In genomic region chr5:65136159-65136558, GRCm38 (mm10) we compare ENCODE assay signal across 20 mouse cellular contexts. TPM values are rescaled to one million over a fixed set of nuclear protein-coding genes. Genes with fewer than 3 reads are reported as not detected.
DNase-seq lines count a peak whose midpoint lies in the region; ATAC-seq and TF ChIP-seq lines count a peak whose summit lies in the region.
"Had no signal": no experiment of that assay in that cellular context is flagged by ENCODE, and none has a peak within 500 bp of the region (broad histone marks: within the 10 kb centered on the region; RNA-seq: fewer than 3 reads in every experiment).

No protein-coding gene starts in this region.

- 85% methylated on average over 7 of the region's 7 CpGs for WGBS in hindbrain, embryonic 14.5 days
- 85% methylated on average over 7 of the region's 7 CpGs for WGBS in hindbrain, embryonic 12.5 days
- WGBS in thymus, adult 2 months: 52% methylated on average over 7 of the region's 7 CpGs
- 86% methylated on average over 7 of the region's 7 CpGs for WGBS in midbrain, embryonic 14.5 days

- no peak for TF ChIP-seq POLR2A in thymus, adult 2 months (IDR thresholded peaks at IDR 0.05; ENCODE audit: control insufficient read depth, extremely low read depth, insufficient read depth, low read length, poor library complexity)

- DNase-seq in hindbrain, embryonic 14.5 days (ENCODE audit: low spot score): no peak
- peak; percentile 16 for DNase-seq in thymus, postnatal 4 days
- DNase-seq in thymus, adult 2 months: no peak
- DNase-seq in midbrain, embryonic 14.5 days: no peak
- no peak for DNase-seq in right cerebral cortex, postnatal 36 days (ENCODE audit: low spot score in 2 of 2)
- DNase-seq in T-cell, adult 2 months (ENCODE audit: low spot score): no peak
- DNase-seq: adrenal gland, postnatal 36 days; cerebellum, adult 2 months; heart, postnatal 36 days; left cerebral cortex, postnatal 4 days; liver, embryonic 13.5 days; lung, postnatal 10 days; right cerebral cortex, postnatal 25 days had no signal

- H3K9ac ChIP-seq in hindbrain, embryonic 14.5 days: no peak overlapping the region
- H3K9ac ChIP-seq in hindbrain, embryonic 12.5 days: no peak overlapping the region
- no peak overlapping the region for H3K9ac ChIP-seq in midbrain, embryonic 14.5 days (replicated peaks; ENCODE audit: low read length)
- H3K9ac ChIP-seq: heart, embryonic 13.5 days; kidney, embryonic 15.5 days; liver, embryonic 13.5 days; neural tube, embryonic 12.5 days had no signal

- ATAC-seq in hindbrain, embryonic 14.5 days (ENCODE audit: low FRiP score): no peak
- ATAC-seq in hindbrain, embryonic 12.5 days (ENCODE audit: low FRiP score): no peak
- ATAC-seq in midbrain, embryonic 14.5 days (ENCODE audit: low FRiP score, low TSS enrichment): no peak
- ATAC-seq: intestine, embryonic 16.5 days had no signal

- no peak overlapping the region for H3K27ac ChIP-seq in hindbrain, embryonic 14.5 days
- H3K27ac ChIP-seq in hindbrain, embryonic 12.5 days: no peak overlapping the region
- no peak overlapping the region for H3K27ac ChIP-seq in thymus, adult 2 months (ENCODE audit: control insufficient read depth, insufficient read depth, low read length)
- no peak overlapping the region for H3K27ac ChIP-seq in midbrain, embryonic 14.5 days (replicated peaks; ENCODE audit: low read depth, low read length)
- H3K27ac ChIP-seq: heart, embryonic 13.5 days; kidney, embryonic 15.5 days; liver, embryonic 13.5 days; neural tube, embryonic 12.5 days had no signal

- H3K9me3 ChIP-seq in hindbrain, embryonic 14.5 days (ENCODE audit: control insufficient read depth, low read length): no peaks in the 10 kb centered on the region
- H3K9me3 ChIP-seq in hindbrain, embryonic 12.5 days (replicated peaks): no peaks in the 10 kb centered on the region
- H3K9me3 ChIP-seq in midbrain, embryonic 14.5 days (ENCODE audit: control insufficient read depth, low read length): no peaks in the 10 kb centered on the region
- H3K9me3 ChIP-seq: kidney, embryonic 15.5 days; liver, embryonic 13.5 days; neural tube, embryonic 12.5 days had no signal

- peaks cover 4% of the 10 kb centered on the region; the same call in 1 of the 2 replicates for H3K4me1 ChIP-seq in hindbrain, embryonic 14.5 days (replicated peaks; ENCODE audit: control insufficient read depth, insufficient read depth, low read length)
- no peaks in the 10 kb centered on the region; the same call in none of the 2 replicates for H3K4me1 ChIP-seq in hindbrain, embryonic 12.5 days
- no peaks in the 10 kb centered on the region; the same call in 1 of the 2 replicates for H3K4me1 ChIP-seq in thymus, adult 2 months (replicated peaks; ENCODE audit: control insufficient read depth, insufficient read depth, low read length)
- H3K4me1 ChIP-seq in midbrain, embryonic 14.5 days (ENCODE audit: control insufficient read depth, insufficient read depth, low read length): peaks cover 13% of the 10 kb centered on the region; the same call in 1 of the 2 replicates
- H3K4me1 ChIP-seq: neural tube, embryonic 12.5 days had no signal

- no peaks in the 10 kb centered on the region for H3K27me3 ChIP-seq in hindbrain, embryonic 14.5 days (ENCODE audit: control insufficient read depth, insufficient read depth, low read length)
- H3K27me3 ChIP-seq in hindbrain, embryonic 12.5 days: no peaks in the 10 kb centered on the region
- H3K27me3 ChIP-seq in thymus, adult 2 months (ENCODE audit: control insufficient read depth, insufficient read depth, low read length): no peaks in the 10 kb centered on the region
- H3K27me3 ChIP-seq in midbrain, embryonic 14.5 days (ENCODE audit: control insufficient read depth, insufficient read depth, low read length): no peaks in the 10 kb centered on the region
- H3K27me3 ChIP-seq: heart, embryonic 13.5 days; kidney, embryonic 15.5 days; liver, embryonic 13.5 days; neural tube, embryonic 12.5 days had no signal

- H3K4me2 ChIP-seq in hindbrain, embryonic 14.5 days (replicated peaks): peak overlapping the region; percentile 16; the same call in 1 of the 2 replicates
- H3K4me2 ChIP-seq in hindbrain, embryonic 12.5 days (replicated peaks): no peak overlapping the region
- peak overlapping the region; percentile 25; the same call in 1 of the 2 replicates for H3K4me2 ChIP-seq in midbrain, embryonic 14.5 days (ENCODE audit: low read length)
- H3K4me2 ChIP-seq: heart, embryonic 13.5 days; kidney, embryonic 15.5 days; liver, embryonic 13.5 days; neural tube, embryonic 12.5 days had no signal

- no peak for TF ChIP-seq CTCF in thymus, adult 2 months (IDR thresholded peaks at IDR 0.05; ENCODE audit: borderline replicate concordance, control insufficient read depth, extremely low read depth, insufficient read depth, low read length, poor library complexity)

- H3K4me3 ChIP-seq in hindbrain, embryonic 14.5 days (replicated peaks; ENCODE audit: low read length): no peak overlapping the region
- no peak overlapping the region for H3K4me3 ChIP-seq in hindbrain, embryonic 12.5 days
- H3K4me3 ChIP-seq in thymus, adult 2 months (ENCODE audit: control insufficient read depth, insufficient read depth, low read length): no peak overlapping the region
- no peak overlapping the region for H3K4me3 ChIP-seq in midbrain, embryonic 14.5 days (replicated peaks; ENCODE audit: low read depth, low read length)
- H3K4me3 ChIP-seq: erythroblast, embryonic 14.5 days; heart, embryonic 13.5 days; kidney, embryonic 15.5 days; liver, embryonic 13.5 days; neural tube, embryonic 12.5 days had no signal

- peaks cover 4% of the 10 kb centered on the region for H3K36me3 ChIP-seq in hindbrain, embryonic 14.5 days (replicated peaks; ENCODE audit: control insufficient read depth, insufficient read depth)
- H3K36me3 ChIP-seq in hindbrain, embryonic 12.5 days: 0 out of 2 replicates have a peak, but pooled peaks cover under 1% of the 10 kb centered on the region
- no peaks in the 10 kb centered on the region for H3K36me3 ChIP-seq in thymus, adult 2 months (ENCODE audit: control insufficient read depth, insufficient read depth, low read length)
- H3K36me3 ChIP-seq in midbrain, embryonic 14.5 days (ENCODE audit: control insufficient read depth, insufficient read depth, low read length): peaks cover under 1% of the 10 kb centered on the region; the same call in 1 of the 2 replicates
- H3K36me3 ChIP-seq: kidney, embryonic 15.5 days; liver, embryonic 13.5 days; neural tube, embryonic 12.5 days had no signal

RNA-seq across cellular contexts. Expression of gene Klhl5, which starts 28.8 kb away (rescaled TPM):
- polyA plus RNA-seq in hindbrain, embryonic 14.5 days (2014; fragmentation: Nextera tagmentation; extraction: Ambion mirVana): 49.2 and 53.1 TPM in 2 replicates
- 33.3 and 33.7 TPM in 2 replicates for polyA plus RNA-seq in hindbrain, embryonic 12.5 days (2016; fragmentation: Nextera tagmentation; extraction: Ambion mirVana)
- polyA plus RNA-seq in thymus, adult 2 months (2012; rRNA removed): 11.3 and 13.1 TPM in 2 replicates
- polyA plus RNA-seq in midbrain, embryonic 14.5 days (2014; fragmentation: Nextera tagmentation; extraction: Ambion mirVana): 41.3 and 49.2 TPM in 2 replicates

RNA-seq across cellular contexts. Expression of gene Tmem156, which starts 44.2 kb away (rescaled TPM):
- not detected in 2 replicates for polyA plus RNA-seq in hindbrain, embryonic 14.5 days (2014; fragmentation: Nextera tagmentation; extraction: Ambion mirVana)
- polyA plus RNA-seq in hindbrain, embryonic 12.5 days (2016; fragmentation: Nextera tagmentation; extraction: Ambion mirVana): not detected in 2 replicates
- 3.4 and 3.6 TPM in 2 replicates for polyA plus RNA-seq in thymus, adult 2 months (2012; rRNA removed)
- polyA plus RNA-seq in midbrain, embryonic 14.5 days (2014; fragmentation: Nextera tagmentation; extraction: Ambion mirVana): not detected in 2 replicates
- polyA plus RNA-seq: embryonic facial prominence, embryonic 11.5 days; erythroblast, embryonic 14.5 days; heart, embryonic 13.5 days had no signal
